Mouse (Mus musculus): ENCODE results near the gene Lyve1. TPM values are rescaled to one million over a fixed set of nuclear protein-coding genes. Genes with fewer than 3 reads are reported as not detected.

Lyve1 gene
- polyA plus RNA-seq, 1 experiment from 2014 or later, result 0.30 TPM

DNA sequence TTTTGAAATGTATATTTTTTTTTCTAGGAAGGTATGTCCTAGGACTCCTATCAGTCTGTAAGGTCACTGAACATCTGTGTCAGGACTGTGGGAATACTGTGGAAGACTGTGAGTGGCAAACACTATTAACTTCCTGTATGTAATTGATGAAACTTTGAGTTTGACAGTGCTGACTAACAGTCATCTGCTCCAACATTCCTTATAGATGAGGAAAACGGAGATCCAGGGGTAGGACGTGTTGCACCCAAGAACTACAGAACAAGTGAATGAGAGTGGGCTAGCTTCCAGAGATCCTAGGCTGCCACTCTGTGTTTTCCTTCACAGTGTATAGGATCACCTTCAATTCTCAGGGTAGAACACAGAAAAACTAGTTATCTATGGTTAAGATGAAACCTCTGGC, 15.7 kb downstream of the Lyve1 start:
- Histone ChIP-seq H3K36me3 (no peaks in the 10 kb centered on the region), H3K4me3 (no peak overlapping the region), H3K27ac (no peak overlapping the region), H3K27me3 (ENCODE audit: low read depth, poor library complexity, severe bottlenecking) (no peaks in the 10 kb centered on the region), H3K4me1 (peaks cover 8% of the 10 kb centered on the region), H3K9me3 (replicated peaks) (0 out of 2 replicates have a peak, but pooled peaks cover 3% of the 10 kb centered on the region)
- 90% methylated on average over 2 of the region's 2 CpGs for WGBS
- no peak for DNase-seq (ENCODE audit: low spot score)

DNA sequence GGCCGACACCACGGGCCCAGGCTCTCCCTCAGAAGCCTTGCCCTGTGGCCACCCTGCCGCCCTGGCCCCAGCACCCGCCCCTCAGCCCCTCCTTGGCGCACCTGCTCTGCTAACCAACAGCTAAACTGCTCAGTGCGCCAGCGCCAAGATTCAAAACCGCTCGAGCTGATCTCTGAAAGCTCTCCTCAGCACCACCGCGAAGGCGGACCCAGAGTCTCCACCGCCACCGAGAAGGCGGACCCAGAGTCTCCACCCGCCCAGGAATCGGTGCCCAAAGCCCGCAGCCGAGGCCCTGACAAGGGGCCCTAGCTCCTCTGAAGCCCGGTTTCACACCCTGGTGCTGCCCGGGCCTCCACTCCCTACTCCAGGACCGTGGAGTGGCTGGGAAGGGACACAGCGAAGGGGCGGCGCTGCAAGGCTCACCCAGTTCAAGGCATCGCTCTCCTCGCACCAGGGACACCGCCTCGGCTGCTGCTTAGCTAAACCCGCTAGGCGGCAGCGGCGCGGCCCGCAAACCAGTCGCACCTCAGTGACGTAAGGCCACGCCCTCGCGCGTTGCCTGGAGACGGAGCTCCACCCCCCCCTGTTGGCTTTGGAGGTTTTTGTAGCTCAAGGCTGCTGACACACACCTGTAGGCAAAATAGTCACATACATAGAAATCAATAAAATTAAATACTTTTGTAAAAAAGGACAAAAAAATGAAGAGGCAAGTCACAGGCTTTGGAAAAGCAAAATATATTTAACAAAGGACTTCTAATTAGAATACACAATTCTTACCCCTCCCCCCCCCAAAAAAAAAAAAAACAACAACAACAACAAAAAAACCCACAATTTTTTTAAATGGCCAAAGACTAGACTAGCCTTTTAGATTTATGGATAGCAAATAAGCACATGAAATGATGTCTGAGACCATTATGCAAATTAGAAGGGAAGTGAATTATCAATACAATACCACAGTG, 18.8 kb downstream of the Lyve1 start, which contains the start of gene Rnf141:
TSS of gene Rnf141 (minus strand) at position 542 of the 959 bp plus-strand sequence.
- Histone ChIP-seq H3K4me1 (peaks cover 8% of the 10 kb centered on the region), H3K9me3 (replicated peaks) (0 out of 2 replicates have a peak, but pooled peaks cover 3% of the 10 kb centered on the region), H3K36me3 (no peaks in the 10 kb centered on the region), H3K27me3 (ENCODE audit: low read depth, poor library complexity, severe bottlenecking) (no peaks in the 10 kb centered on the region), H3K27ac (peak within 1 kb of the TSS; percentile 92), H3K4me3 (peak within 1 kb of the TSS; percentile 89)
- DNase-seq (ENCODE audit: low spot score), result peak; percentile 97
- under 1% methylated on average over 42 of the region's 42 CpGs for WGBS

DNA sequence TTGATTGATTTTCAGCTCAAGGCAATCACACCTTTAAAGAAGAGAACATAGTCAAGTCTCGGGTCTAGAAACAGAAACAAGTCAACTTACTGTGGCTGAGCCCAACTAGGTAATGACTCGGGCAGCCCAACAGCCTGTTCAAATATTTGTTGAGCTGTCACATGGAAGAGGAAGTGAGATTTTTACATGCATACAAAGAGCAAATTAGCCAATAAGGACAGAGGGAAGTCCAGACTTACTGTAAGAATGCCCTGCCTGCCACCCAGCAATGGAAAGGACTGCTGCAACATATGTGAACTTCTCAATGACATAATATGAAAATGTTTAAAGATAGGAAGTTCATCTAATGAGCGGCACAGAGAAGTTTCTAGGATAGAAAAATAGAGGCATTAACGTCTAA, 22.7 kb downstream of the Lyve1 start:
- Histone ChIP-seq H3K36me3 (peaks cover 8% of the 10 kb centered on the region), H3K9me3 (replicated peaks) (no peaks in the 10 kb centered on the region), H3K4me1 (peaks cover 8% of the 10 kb centered on the region), H3K4me3 (no peak overlapping the region), H3K27me3 (ENCODE audit: low read depth, poor library complexity, severe bottlenecking) (no peaks in the 10 kb centered on the region), H3K27ac (no peak overlapping the region)
- no peak for DNase-seq (ENCODE audit: low spot score)
- WGBS, result 77% methylated on average over 4 of the region's 4 CpGs

DNA sequence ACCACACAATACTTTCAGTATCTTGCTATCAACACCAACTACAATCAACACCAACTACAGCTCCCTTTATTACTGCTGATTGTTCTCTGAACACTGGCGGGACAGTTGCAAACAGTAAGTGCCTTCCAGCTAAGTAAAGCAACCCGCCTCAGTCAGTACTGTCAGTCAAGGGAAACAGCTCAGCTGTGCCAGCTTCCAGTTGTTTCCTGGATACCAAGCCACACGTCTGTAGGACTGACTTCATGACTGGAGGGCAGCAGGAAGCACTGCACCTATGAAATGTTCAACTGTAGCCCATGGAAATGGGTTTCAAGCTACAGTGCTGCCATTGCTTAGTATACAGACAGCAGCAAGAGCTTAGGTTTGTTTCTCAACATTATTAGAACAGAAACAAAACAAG, 28.5 kb downstream of the Lyve1 start:
- no peaks in the 10 kb centered on the region for H3K9me3 ChIP-seq (replicated peaks)
- H3K27me3 ChIP-seq (ENCODE audit: low read depth, poor library complexity, severe bottlenecking), result no peaks in the 10 kb centered on the region
- no peak overlapping the region for H3K27ac ChIP-seq
- H3K4me3 ChIP-seq, result no peak overlapping the region
- no peaks in the 10 kb centered on the region for H3K4me1 ChIP-seq
- peaks cover 32% of the 10 kb centered on the region for H3K36me3 ChIP-seq
- 73% methylated on average over 3 of the region's 3 CpGs for WGBS
- DNase-seq (ENCODE audit: low spot score), result no peak

DNA sequence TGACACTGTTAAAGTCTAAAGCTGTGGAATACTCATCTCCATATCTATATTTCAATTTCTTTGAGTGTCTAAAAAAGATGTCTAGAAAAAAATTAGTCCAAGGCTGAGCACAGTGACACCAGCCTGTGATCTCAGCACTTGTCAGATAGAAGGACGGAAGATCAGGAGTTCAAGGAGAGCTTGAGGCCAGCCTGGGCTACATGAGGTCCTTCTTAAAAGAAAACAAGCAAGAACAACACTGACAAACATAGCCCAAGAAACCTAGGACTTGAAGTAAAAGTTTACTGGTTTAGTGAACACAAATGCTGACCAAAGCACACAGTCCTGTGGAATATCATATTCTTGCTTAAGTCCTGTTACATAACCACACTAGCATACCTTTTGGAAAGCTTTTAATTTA, 29.0 kb downstream of the Lyve1 start:
- Histone ChIP-seq H3K36me3 (peaks cover 37% of the 10 kb centered on the region), H3K4me3 (no peak overlapping the region), H3K9me3 (replicated peaks) (no peaks in the 10 kb centered on the region), H3K27me3 (ENCODE audit: low read depth, poor library complexity, severe bottlenecking) (no peaks in the 10 kb centered on the region), H3K27ac (no peak overlapping the region), H3K4me1 (no peaks in the 10 kb centered on the region)
- DNase-seq (ENCODE audit: low spot score), result no peak
- WGBS, result 93% methylated on average over 1 of the region's 1 CpGs

DNA sequence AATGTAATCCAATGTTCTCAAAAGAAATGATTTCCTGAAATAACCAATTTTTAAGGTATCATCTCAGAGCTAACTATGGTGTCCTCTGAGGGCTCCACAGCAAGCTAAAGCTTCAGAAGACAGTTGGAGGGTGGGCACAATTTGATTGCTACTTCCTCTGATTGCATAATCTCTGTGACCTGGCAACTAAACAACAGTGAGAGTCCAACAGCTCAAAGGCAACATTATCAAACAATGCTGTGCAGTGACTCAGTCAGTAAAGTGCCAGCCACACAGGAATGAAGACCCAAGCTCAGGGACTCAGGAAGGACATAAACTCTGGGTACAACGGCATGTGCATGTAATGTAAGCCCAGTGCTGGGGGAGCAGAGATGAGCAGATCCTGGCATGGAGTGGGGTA, 30.0 kb downstream of the Lyve1 start:
- peaks cover 44% of the 10 kb centered on the region for H3K36me3 ChIP-seq
- 89% methylated on average over 1 of the region's 1 CpGs for WGBS

DNA sequence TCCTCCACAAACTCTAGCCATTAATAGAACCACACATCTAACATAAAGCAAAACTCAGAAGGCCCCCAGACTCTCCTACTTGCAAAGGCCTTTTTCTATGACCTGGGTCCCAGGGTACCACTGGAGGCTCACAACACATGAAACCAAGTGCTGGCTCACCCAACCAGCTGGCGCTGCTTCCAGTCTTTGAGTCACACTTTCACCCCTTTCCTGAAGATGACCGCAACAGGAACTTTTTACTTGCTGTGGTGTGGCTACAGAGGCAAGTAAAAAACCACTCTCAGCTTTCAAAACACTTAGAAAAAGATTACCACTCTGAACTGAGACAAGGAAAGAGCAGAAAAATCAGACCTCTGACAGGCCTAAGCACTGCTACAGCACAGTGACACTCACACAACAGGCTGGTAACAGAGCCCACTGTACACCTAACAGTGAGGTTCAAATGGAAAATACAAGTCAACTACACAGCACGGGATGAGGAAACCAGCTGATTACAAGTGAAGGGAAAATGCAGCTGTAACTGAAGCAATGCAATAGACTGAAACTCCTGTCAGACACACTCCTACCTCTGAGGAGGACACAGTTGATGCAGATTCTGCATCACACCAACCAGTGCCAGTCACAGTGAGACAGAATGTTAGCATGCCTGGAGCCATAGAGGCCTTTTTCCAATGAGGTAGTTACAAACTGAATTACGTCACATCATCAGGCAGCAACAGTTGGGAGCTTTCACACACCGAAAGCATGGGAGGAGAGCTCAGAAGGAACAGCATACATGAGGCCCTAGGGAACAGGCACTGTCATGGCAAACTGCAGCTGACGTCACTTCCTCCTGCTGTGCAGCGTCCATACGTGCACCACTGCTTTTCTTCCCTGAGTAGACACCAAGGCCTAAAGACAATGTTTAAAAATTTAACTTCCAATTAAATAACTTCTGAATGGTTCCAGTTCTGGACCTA, 38.8 kb downstream of the Lyve1 start:
- no peak overlapping the region for H3K27ac ChIP-seq
- 89% methylated on average over 8 of the region's 8 CpGs for WGBS
- H3K27me3 ChIP-seq (ENCODE audit: low read depth, poor library complexity, severe bottlenecking), result no peaks in the 10 kb centered on the region
- no peaks in the 10 kb centered on the region for H3K9me3 ChIP-seq (replicated peaks)
- H3K36me3 ChIP-seq, result peaks cover 48% of the 10 kb centered on the region
- no peaks in the 10 kb centered on the region for H3K4me1 ChIP-seq
- H3K4me3 ChIP-seq, result no peak overlapping the region
- no peak for DNase-seq (ENCODE audit: low spot score)

More for the DNA sequence above, 30.0 kb downstream of the Lyve1 start:
- H3K9me3 ChIP-seq (replicated peaks), result no peaks in the 10 kb centered on the region
- DNase-seq (ENCODE audit: low spot score), result no peak
- no peaks in the 10 kb centered on the region for H3K4me1 ChIP-seq
- H3K27me3 ChIP-seq (ENCODE audit: low read depth, poor library complexity, severe bottlenecking), result no peaks in the 10 kb centered on the region
- no peak overlapping the region for H3K27ac ChIP-seq
- no peak overlapping the region for H3K4me3 ChIP-seq

DNA sequence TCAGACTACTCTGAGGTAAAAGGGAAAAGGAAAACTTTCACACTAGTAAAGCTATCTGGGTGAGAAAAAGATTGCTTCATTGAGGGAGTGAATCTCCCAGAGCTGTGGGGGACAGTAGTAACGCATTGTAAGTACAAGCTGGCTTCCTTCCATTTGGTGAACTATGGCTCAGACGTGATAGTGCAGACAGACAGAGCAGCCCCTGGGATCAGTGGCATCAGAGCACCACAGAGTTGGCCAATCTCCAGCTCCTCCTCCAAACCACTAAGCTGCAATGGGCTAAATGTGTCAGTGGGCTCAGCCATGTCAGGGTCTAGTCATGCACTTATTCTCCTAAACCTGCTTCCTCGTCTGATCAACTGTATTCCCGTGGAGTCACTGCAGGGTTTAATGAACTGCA, 39.4 kb downstream of the Lyve1 start:
- H3K27ac ChIP-seq, result no peak overlapping the region
- H3K36me3 ChIP-seq, result peaks cover 41% of the 10 kb centered on the region
- no peaks in the 10 kb centered on the region for H3K4me1 ChIP-seq
- WGBS, result 85% methylated on average over 4 of the region's 4 CpGs
- no peak overlapping the region for H3K4me3 ChIP-seq
- no peaks in the 10 kb centered on the region for H3K27me3 ChIP-seq (ENCODE audit: low read depth, poor library complexity, severe bottlenecking)
- DNase-seq (ENCODE audit: low spot score), result no peak
- H3K9me3 ChIP-seq (replicated peaks), result no peaks in the 10 kb centered on the region

DNA sequence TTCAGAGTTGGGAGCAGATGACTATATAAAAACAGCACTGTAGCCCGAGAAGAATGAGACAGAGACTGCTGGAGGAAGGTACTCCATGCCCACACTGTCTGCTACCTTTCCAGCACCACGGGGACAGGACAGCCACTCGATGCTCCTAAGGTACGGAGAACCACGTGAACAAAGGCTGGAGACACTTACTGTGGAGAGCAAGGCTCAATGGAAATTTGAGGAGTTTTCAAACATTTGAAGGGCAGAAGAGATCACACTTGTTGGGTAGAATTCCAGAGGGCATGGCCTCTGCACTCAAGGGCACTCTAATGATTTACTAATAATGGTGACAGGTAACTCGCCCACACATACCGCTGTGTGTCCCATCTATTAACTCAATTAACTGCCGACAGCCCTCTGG, 40.0 kb downstream of the Lyve1 start:
- Histone ChIP-seq H3K9me3 (replicated peaks) (no peaks in the 10 kb centered on the region), H3K27ac (no peak overlapping the region), H3K4me1 (no peaks in the 10 kb centered on the region), H3K36me3 (peaks cover 38% of the 10 kb centered on the region), H3K27me3 (ENCODE audit: low read depth, poor library complexity, severe bottlenecking) (no peaks in the 10 kb centered on the region), H3K4me3 (no peak overlapping the region)
- DNase-seq (ENCODE audit: low spot score), result no peak
- 65% methylated on average over 8 of the region's 8 CpGs for WGBS

DNA sequence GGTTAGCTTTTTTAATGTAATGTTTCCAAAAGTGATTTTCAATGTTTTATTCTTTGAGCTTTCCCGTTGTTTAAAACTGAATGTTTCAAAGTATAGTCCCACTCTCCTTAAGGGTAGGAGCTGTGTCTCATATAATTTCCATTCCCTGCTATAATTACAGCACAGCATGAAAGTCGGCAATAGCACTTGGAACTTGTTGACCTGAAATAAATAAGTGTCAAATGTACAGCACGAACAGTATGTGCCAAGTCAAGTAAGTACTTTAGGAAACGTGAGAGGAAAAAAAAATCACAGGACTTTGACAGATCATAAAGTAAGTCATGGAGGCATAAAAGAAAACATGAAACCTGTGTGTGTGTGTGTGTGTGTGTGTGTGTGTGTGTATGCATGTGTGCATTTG, 41.0 kb downstream of the Lyve1 start:
- Histone ChIP-seq H3K36me3 (peaks cover 34% of the 10 kb centered on the region), H3K27me3 (ENCODE audit: low read depth, poor library complexity, severe bottlenecking) (no peaks in the 10 kb centered on the region), H3K27ac (no peak overlapping the region), H3K4me1 (no peaks in the 10 kb centered on the region), H3K9me3 (replicated peaks) (no peaks in the 10 kb centered on the region), H3K4me3 (no peak overlapping the region)
- no peak for DNase-seq (ENCODE audit: low spot score)
- WGBS, result 75% methylated on average over 4 of the region's 4 CpGs

DNA sequence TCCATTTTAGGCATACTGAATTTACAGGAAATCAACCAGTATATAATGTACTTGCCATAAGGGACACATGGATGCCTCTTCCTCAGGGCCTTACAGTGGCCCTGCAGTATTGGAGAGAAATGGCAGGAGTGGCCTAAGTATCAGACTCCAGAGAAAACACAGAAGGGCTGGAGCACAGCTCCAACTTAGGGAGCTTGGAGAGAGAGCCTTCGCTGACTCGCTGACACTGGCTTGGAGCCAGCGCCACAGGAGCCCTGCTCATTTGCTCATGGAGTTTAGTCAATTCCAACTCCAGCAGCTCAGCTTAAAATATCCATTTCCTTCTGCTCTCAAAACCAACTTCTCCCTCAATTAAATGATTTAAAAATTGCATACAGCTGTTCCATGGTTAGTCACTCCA, 41.4 kb downstream of the Lyve1 start:
- Histone ChIP-seq H3K36me3 (peaks cover 32% of the 10 kb centered on the region), H3K27ac (no peak overlapping the region), H3K27me3 (ENCODE audit: low read depth, poor library complexity, severe bottlenecking) (no peaks in the 10 kb centered on the region), H3K4me1 (no peaks in the 10 kb centered on the region), H3K4me3 (no peak overlapping the region), H3K9me3 (replicated peaks) (no peaks in the 10 kb centered on the region)
- DNase-seq (ENCODE audit: low spot score), result no peak
- WGBS, result 91% methylated on average over 3 of the region's 3 CpGs

DNA sequence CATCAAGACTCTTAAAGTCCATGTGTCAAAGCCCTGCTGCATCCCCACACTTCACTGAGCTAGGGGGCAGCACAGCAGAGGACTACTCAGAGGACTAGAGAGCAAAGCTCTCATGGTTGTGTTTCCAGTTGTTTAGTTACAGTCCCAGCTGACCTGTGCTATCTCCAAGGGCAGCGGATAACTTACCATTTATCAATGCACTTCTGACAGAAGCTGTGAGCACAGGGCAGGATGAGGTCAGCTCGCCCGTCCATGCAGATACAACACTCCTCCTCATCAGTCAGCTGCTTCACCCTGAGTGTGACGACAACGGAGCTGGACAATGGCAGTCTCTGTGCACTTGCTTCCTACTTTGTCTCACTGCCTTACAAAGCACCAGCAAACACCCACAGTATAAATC, 42.0 kb downstream of the Lyve1 start:
- no peak for DNase-seq (ENCODE audit: low spot score)
- H3K4me3 ChIP-seq, result no peak overlapping the region
- H3K9me3 ChIP-seq (replicated peaks), result no peaks in the 10 kb centered on the region
- peaks cover 32% of the 10 kb centered on the region for H3K36me3 ChIP-seq
- H3K4me1 ChIP-seq, result no peaks in the 10 kb centered on the region
- 56% methylated on average over 5 of the region's 5 CpGs for WGBS
- H3K27ac ChIP-seq, result no peak overlapping the region
- no peaks in the 10 kb centered on the region for H3K27me3 ChIP-seq (ENCODE audit: low read depth, poor library complexity, severe bottlenecking)
